Mouse (Mus musculus) MEL (cell line): ENCODE data around the gene Gm10643.

Experiments used
- CHD1 ChIP-seq: IDR thresholded peaks from 2 replicates; pipeline ENCODE4 v1.6.1; 2012; ENCODE audit warnings: low read depth, mild to moderate bottlenecking, inconsistent platforms, low read length, improper control_type of control experiment
- CTCF ChIP-seq, 3 experiments: IDR thresholded peaks in 2 of 3; conservative IDR thresholded peaks in 1 of 3; 2 replicates each; pipeline ENCODE4 v1.5.1; 2011 to 2012; ENCODE audit warnings: low read length in 3 of 3, low read depth in 2 of 3, mild to moderate bottlenecking in 2 of 3, improper control_type of control experiment in 1 of 3, inconsistent platforms in 1 of 3, mixed read lengths in 1 of 3, moderate library complexity in 1 of 3; ENCODE audit not compliant: control insufficient read depth in 1 of 3, insufficient read depth in 1 of 3, poor library complexity in 1 of 3, severe bottlenecking in 1 of 3
- GATA1 ChIP-seq: IDR thresholded peaks from 2 replicates; pipeline ENCODE4 v1.6.1; 2011; ENCODE audit warnings: low read depth, low read length, improper control_type of control experiment
- MEF2A ChIP-seq: IDR thresholded peaks from 2 replicates; pipeline ENCODE4 v1.6.1; 2014; ENCODE audit warnings: low read depth, mild to moderate bottlenecking, inconsistent platforms, low read length, improper control_type of control experiment; ENCODE audit not compliant: poor library complexity, insufficient replicate concordance, severe bottlenecking; ENCODE audit errors: extremely low read depth
- POLR2A ChIP-seq, 2 experiments: IDR thresholded peaks; 2 replicates each; pipeline ENCODE4 v1.6.1; 2011 to 2012; ENCODE audit warnings: low read length in 2 of 2, mild to moderate bottlenecking in 2 of 2, control low read depth in 1 of 2, improper control_type of control experiment in 1 of 2, low read depth in 1 of 2, moderate library complexity in 1 of 2; ENCODE audit not compliant: control insufficient read depth in 1 of 2, insufficient read depth in 1 of 2, poor library complexity in 1 of 2
- SMC3 ChIP-seq: IDR thresholded peaks from 2 replicates; pipeline ENCODE4 v1.6.1; 2011; ENCODE audit warnings: low read depth, low read length, improper control_type of control experiment
- USF1 ChIP-seq: IDR thresholded peaks from 2 replicates; pipeline ENCODE4 v1.6.1; 2014; ENCODE audit warnings: low read depth, mild to moderate bottlenecking, inconsistent platforms, low read length, improper control_type of control experiment, moderate library complexity
- ZMIZ1 ChIP-seq: IDR thresholded peaks from 2 replicates; pipeline ENCODE4 v1.6.1; 2012; ENCODE audit warnings: low read depth, mild to moderate bottlenecking, inconsistent platforms, low read length, improper control_type of control experiment, moderate library complexity

GRCm38 (mm10) chr8:84015833-84016232, 49.1 kb downstream of the Gm10643 start:
- TF ChIP-seq CHD1 (no peak), POLR2A (IDR thresholded peaks at IDR 0.05; ENCODE audit: control insufficient read depth in 1 of 2, insufficient read depth in 1 of 2, low read depth in 1 of 2, low read length in 2 of 2, poor library complexity in 1 of 2) (no peak), ZMIZ1 (no peak), CTCF (IDR thresholded peaks at IDR 0.05 in 2 of 3, conservative IDR thresholded peaks at IDR 0.05 in 1 of 3; ENCODE audit: control insufficient read depth in 1 of 3, insufficient read depth in 1 of 3, low read depth in 2 of 3, low read length in 3 of 3, poor library complexity in 1 of 3, severe bottlenecking in 1 of 3) (peak in 2 of 3 experiments; percentile 31 to 37; a peak in 3 of 6 replicates), SMC3 (peak; percentile 27), USF1 (no peak), GATA1 (no peak), MEF2A (no peak)
